Mouse (Mus musculus): ENCODE measurements around the gene Gjb4. TPM values are rescaled to one million over a fixed set of nuclear protein-coding genes. Genes with fewer than 3 reads are reported as not detected.

Gjb4 gene
- polyA plus RNA-seq (2017; shearing (Covaris generic)), result not detected

GRCm38 (mm10) chr4:127353951-127354438, at the start of gene Gjb4:
TSS of gene Gjb4 (minus strand) at chr4:127354081.

GRCm38 (mm10) chr4:127358018-127358417, 4.1 kb upstream of the Gjb4 start, which contains the start of gene Gjb5:
TSS of gene Gjb5 (minus strand) at chr4:127358181.

DNA sequence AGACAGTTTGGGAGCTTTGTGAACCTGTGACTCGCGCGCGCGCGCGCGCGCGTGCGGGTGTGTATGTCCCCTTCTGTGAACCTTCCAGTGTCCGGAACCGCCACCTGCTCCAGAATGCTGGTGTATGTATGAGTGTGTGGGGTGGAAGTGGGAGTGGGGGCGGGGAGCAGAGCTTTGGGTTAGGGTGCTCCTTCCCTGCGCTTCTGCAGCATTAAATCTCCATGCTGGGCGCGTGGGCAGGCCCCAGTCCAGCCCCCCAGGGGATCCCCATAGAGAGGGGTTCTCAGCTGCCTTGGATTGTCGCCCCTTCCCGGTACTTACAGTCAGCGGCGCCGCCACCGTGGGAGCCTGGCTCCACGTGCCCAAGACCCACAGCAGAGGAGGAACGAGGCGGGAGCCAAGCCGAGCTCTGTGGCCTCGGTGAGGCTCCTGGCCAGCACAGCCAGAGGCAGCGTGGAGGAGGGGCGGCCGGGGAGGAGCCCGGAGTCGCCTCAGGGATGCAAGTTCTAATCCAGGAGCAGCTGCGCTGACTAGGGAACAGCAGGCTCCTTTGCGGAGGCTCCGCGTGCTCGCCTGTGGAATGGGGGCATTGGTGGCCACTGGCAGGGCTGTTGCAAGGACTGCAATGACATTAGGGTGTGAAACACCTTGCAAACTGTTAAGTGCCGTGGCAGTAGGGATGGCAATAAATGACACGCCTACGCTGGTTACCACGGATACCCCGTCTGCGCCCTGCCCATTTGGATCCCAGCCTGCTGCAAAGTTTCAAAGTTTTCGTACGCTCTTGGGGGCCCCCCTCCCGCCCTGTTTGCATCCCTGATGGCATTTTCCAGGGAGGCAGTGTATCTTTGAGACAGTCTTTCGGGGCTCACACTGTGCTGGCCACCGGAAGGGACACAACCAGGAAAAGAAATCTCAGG, 23.4 kb downstream of the Gjb4 start, which contains the start of gene Gjb3:
Gjb3 (minus strand) TSS at position 664 of the 920 bp plus-strand sequence.

GRCm38 (mm10) chr4:127313861-127314260, 40.0 kb downstream of the Gjb4 start, which contains the start of gene Gja4:
TSS of gene Gja4 (minus strand) at chr4:127314039.

Other genes with a start within 250 kb of the Gjb4 start
- 31.9 TPM for gene Tmem35b, start 230.4 kb downstream of the Gjb4 start, polyA plus RNA-seq (2017; shearing (Covaris generic))
- not detected for gene Dlgap3, start 184.9 kb downstream of the Gjb4 start, polyA plus RNA-seq (2017; shearing (Covaris generic))
- 57.6 TPM for gene Smim12, start 110.3 kb downstream of the Gjb4 start, polyA plus RNA-seq (2017; shearing (Covaris generic))
- gene Gja4, start 40.0 kb downstream of the Gjb4 start, polyA plus RNA-seq (2017; shearing (Covaris generic)), result not detected
- gene Gjb3, start 23.2 kb downstream of the Gjb4 start, polyA plus RNA-seq (2017; shearing (Covaris generic)), result not detected
- gene Gjb5, start 4.1 kb upstream of the Gjb4 start, polyA plus RNA-seq (2017; shearing (Covaris generic)), result not detected

All from inflammation-experienced regulatory T-cells, adult 16 weeks (primary cell).